Mouse (Mus musculus): Measurements from ENCODE around the gene 5830411N06Rik. TPM values are rescaled to one million over a fixed set of nuclear protein-coding genes. Genes with fewer than 3 reads are reported as not detected.

5830411N06Rik gene
- polyA plus RNA-seq, 1 experiment from 2014 or later: not detected

GRCm38 (mm10) chr7:140233696-140234095 is 13.4 kb upstream of the 5830411N06Rik start:
- no peak overlapping the region for H3K4me3 ChIP-seq
- WGBS: 97% methylated on average over 3 of the region's 3 CpGs
- H3K4me1 ChIP-seq: no peaks in the 10 kb centered on the region
- ATAC-seq: no peak
- H3K4me2 ChIP-seq: no peak overlapping the region
- H3K27me3 ChIP-seq: no peaks in the 10 kb centered on the region
- no peak overlapping the region for H3K9ac ChIP-seq
- no peak overlapping the region for H3K27ac ChIP-seq
- no peaks in the 10 kb centered on the region for H3K36me3 ChIP-seq (ENCODE audit: poor library complexity, severe bottlenecking)
- H3K9me3 ChIP-seq (replicated peaks): no peaks in the 10 kb centered on the region

GRCm38 (mm10) chr7:140253780-140254299 is 6.8 kb downstream of the 5830411N06Rik start:
- ATAC-seq: no peak
- H3K4me2 ChIP-seq: no peak overlapping the region
- no peak overlapping the region for H3K4me3 ChIP-seq
- H3K27me3 ChIP-seq: no peaks in the 10 kb centered on the region
- WGBS: 87% methylated on average over 7 of the region's 7 CpGs
- no peak overlapping the region for H3K27ac ChIP-seq
- H3K9ac ChIP-seq: no peak overlapping the region
- H3K9me3 ChIP-seq (replicated peaks): no peaks in the 10 kb centered on the region
- no peaks in the 10 kb centered on the region for H3K36me3 ChIP-seq (ENCODE audit: poor library complexity, severe bottlenecking)
- no peaks in the 10 kb centered on the region for H3K4me1 ChIP-seq

GRCm38 (mm10) chr7:140295746-140296145 is 48.7 kb downstream of the 5830411N06Rik start:
- Histone ChIP-seq H3K27me3 (no peaks in the 10 kb centered on the region), H3K36me3 (ENCODE audit: poor library complexity, severe bottlenecking) (no peaks in the 10 kb centered on the region), H3K9ac (no peak overlapping the region), H3K27ac (no peak overlapping the region), H3K4me2 (no peak overlapping the region), H3K4me3 (no peak overlapping the region), H3K9me3 (replicated peaks) (no peaks in the 10 kb centered on the region), H3K4me1 (no peaks in the 10 kb centered on the region)
- ATAC-seq: no peak
- WGBS: 90% methylated on average over 9 of the region's 9 CpGs

- ATAC-seq: no peak
- Histone ChIP-seq H3K27ac (no peak overlapping the region), H3K9me3 (replicated peaks) (no peaks in the 10 kb centered on the region), H3K4me2 (no peak overlapping the region), H3K4me1 (no peaks in the 10 kb centered on the region), H3K36me3 (ENCODE audit: poor library complexity, severe bottlenecking) (no peaks in the 10 kb centered on the region), H3K4me3 (no peak overlapping the region), H3K9ac (no peak overlapping the region), H3K27me3 (no peaks in the 10 kb centered on the region)
- WGBS: 75% methylated on average over 6 of the region's 6 CpGs
These were observed 49.8 kb downstream of the 5830411N06Rik start for GRCm38 (mm10) chr7:140296876-140297275.

DNA sequence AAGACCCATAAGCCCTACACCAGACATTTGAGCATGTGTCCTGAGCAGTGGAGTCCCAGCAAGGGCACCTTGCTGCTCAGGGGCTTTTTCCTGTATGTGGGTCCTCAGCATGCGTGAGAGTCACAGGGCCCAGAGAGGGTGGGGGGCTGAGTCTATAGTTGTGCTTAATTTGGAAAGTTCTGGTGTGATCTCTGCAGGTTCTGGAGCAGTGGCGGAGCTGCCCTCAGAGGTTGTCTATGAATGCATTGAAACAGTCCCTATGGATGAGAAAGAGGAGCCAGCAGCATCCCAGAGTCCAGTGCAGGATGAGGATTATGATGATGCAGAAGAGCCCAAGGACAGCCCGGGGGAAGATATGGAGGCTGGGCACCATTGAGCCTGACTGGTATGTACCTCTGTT is 52.3 kb downstream of the 5830411N06Rik start:
- no peaks in the 10 kb centered on the region for H3K36me3 ChIP-seq (ENCODE audit: poor library complexity, severe bottlenecking)
- no peak for ATAC-seq
- no peak overlapping the region for H3K4me2 ChIP-seq
- no peak overlapping the region for H3K27ac ChIP-seq
- no peaks in the 10 kb centered on the region for H3K27me3 ChIP-seq
- H3K4me3 ChIP-seq: no peak overlapping the region
- WGBS: 94% methylated on average over 3 of the region's 3 CpGs
- no peaks in the 10 kb centered on the region for H3K4me1 ChIP-seq
- no peaks in the 10 kb centered on the region for H3K9me3 ChIP-seq (replicated peaks)
- H3K9ac ChIP-seq: no peak overlapping the region

GRCm38 (mm10) chr7:140319861-140320385 is 72.8 kb downstream of the 5830411N06Rik start:
- Histone ChIP-seq H3K4me2 (no peak overlapping the region), H3K9ac (no peak overlapping the region), H3K4me1 (no peaks in the 10 kb centered on the region), H3K9me3 (replicated peaks) (no peaks in the 10 kb centered on the region), H3K36me3 (ENCODE audit: poor library complexity, severe bottlenecking) (no peaks in the 10 kb centered on the region), H3K27ac (no peak overlapping the region), H3K4me3 (no peak overlapping the region), H3K27me3 (no peaks in the 10 kb centered on the region)
- 81% methylated on average over 3 of the region's 3 CpGs for WGBS
- no peak for ATAC-seq

DNA sequence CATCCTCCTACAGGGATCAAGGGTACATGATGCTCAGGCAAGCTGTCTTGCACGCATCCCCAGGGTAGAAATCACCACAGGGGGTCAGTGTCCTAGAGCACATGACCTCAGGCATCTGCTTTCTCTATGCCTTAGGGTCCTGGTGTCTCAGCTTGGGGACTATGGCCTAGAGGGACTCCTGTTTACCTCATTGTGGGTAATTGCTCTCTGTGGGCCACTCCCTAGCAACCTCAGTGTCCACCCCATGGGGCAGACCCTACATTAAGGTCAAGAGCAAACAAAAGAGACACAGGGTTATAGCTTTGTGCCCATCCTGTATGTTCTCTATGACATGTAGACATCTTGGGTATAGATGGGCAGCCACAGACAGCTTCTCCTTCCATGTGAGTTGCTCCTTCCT is 73.5 kb downstream of the 5830411N06Rik start, which contains the start of gene Olfr525:
Gene Olfr525 (plus strand): TSS at position 301 of the 400 bp plus-strand sequence.
- no peak for ATAC-seq
- 38% methylated on average over 1 of the region's 1 CpGs for WGBS
- H3K4me1 ChIP-seq: no peaks in the 10 kb centered on the region
- no peaks in the 10 kb centered on the region for H3K9me3 ChIP-seq (replicated peaks)
- H3K9ac ChIP-seq: no peak within 1 kb of the TSS
- H3K27ac ChIP-seq: no peak within 1 kb of the TSS
- no peak within 1 kb of the TSS for H3K4me3 ChIP-seq
- no peaks in the 10 kb centered on the region for H3K27me3 ChIP-seq
- H3K36me3 ChIP-seq (ENCODE audit: poor library complexity, severe bottlenecking): no peaks in the 10 kb centered on the region
- H3K4me2 ChIP-seq: no peak within 1 kb of the TSS

DNA sequence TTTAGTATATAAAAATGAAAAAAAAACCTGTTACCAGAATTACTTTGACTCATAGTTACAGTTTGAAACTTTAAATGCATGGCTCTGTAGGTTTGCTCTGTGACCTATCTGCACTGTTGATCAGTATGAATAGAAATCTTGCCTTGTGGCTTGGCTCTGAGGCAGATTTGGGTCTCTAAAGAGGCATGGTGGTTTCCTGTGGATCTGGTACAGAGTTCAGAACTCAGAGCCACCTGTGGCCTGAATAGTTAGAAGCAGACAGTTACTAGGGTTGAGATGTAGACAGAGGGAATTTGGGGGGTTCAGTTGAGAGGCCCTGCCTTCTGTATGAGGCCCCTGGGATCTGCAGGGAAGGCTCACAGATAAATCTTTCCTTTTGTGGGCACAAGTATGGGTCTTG is 74.1 kb downstream of the 5830411N06Rik start:
- Histone ChIP-seq H3K9ac (no peak overlapping the region), H3K4me2 (no peak overlapping the region), H3K27me3 (no peaks in the 10 kb centered on the region), H3K27ac (no peak overlapping the region), H3K4me3 (no peak overlapping the region), H3K9me3 (replicated peaks) (no peaks in the 10 kb centered on the region), H3K4me1 (no peaks in the 10 kb centered on the region), H3K36me3 (ENCODE audit: poor library complexity, severe bottlenecking) (no peaks in the 10 kb centered on the region)
- no peak for ATAC-seq

DNA sequence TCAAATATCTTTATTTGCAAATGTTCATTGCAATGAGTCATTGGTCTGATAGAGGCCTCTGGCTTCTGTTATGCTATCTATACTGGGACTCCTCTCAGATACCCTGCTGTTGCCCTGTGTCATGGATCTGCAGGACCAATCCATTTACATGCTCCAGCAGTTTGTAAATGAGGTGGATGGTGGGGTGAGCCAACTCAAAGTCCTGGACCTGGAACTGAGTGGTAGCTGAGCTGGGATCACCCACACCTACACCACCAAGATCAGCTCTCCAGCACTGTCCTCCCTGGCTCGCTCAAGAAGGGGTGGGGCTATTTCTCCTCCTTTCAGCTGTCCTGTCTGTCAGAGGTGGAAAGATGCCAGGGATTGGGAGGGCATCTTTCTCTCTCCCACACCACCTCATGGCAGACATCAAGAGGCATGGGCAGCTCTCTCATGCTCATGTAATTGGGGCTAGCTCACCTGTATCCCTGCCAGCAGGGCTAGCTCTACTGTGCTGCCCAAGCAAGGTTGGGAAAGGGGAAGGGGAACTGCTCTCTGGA is 82.8 kb downstream of the 5830411N06Rik start:
- no peak for ATAC-seq
- 64% methylated on average over 1 of the region's 1 CpGs for WGBS
- Histone ChIP-seq H3K4me3 (no peak overlapping the region), H3K27ac (no peak overlapping the region), H3K27me3 (no peaks in the 10 kb centered on the region), H3K4me1 (no peaks in the 10 kb centered on the region), H3K9ac (no peak overlapping the region), H3K36me3 (ENCODE audit: poor library complexity, severe bottlenecking) (no peaks in the 10 kb centered on the region), H3K9me3 (replicated peaks) (no peaks in the 10 kb centered on the region), H3K4me2 (no peak overlapping the region)

- H3K4me3 ChIP-seq: no peak within 1 kb of the TSS
- no peak within 1 kb of the TSS for H3K9ac ChIP-seq
- H3K4me2 ChIP-seq: no peak within 1 kb of the TSS
- no peak for ATAC-seq
- H3K27me3 ChIP-seq: no peaks in the 10 kb centered on the region
- no peaks in the 10 kb centered on the region for H3K4me1 ChIP-seq
- H3K36me3 ChIP-seq (ENCODE audit: poor library complexity, severe bottlenecking): no peaks in the 10 kb centered on the region
- 80% methylated on average over 2 of the region's 2 CpGs for WGBS
- H3K9me3 ChIP-seq (replicated peaks): no peaks in the 10 kb centered on the region
- no peak within 1 kb of the TSS for H3K27ac ChIP-seq
These were observed 86.6 kb downstream of the 5830411N06Rik start, which contains the start of gene Olfr527 for GRCm38 (mm10) chr7:140333717-140334116. Gene Olfr527 (plus strand): TSS chr7:140334017.

Other genes with a start within 250 kb of the 5830411N06Rik start
- 52.2 and 53.7 TPM in 2 replicates for gene Zfp511, start 210.9 kb upstream of the 5830411N06Rik start, polyA plus RNA-seq (2015; fragmentation: Nextera tagmentation; extraction: Ambion mirVana)
- gene Tubgcp2, start 210.6 kb upstream of the 5830411N06Rik start, polyA plus RNA-seq (2015; fragmentation: Nextera tagmentation; extraction: Ambion mirVana): 69.6 and 74.7 TPM in 2 replicates
- gene Msx3, start 198.2 kb upstream of the 5830411N06Rik start, polyA plus RNA-seq (2015; fragmentation: Nextera tagmentation; extraction: Ambion mirVana): 1.2 and 2.0 TPM in 2 replicates
- 46.4 and 58.4 TPM in 2 replicates for gene Caly, start 164.7 kb upstream of the 5830411N06Rik start, polyA plus RNA-seq (2015; fragmentation: Nextera tagmentation; extraction: Ambion mirVana)
- not detected in 2 replicates for gene Prap1, start 153.9 kb upstream of the 5830411N06Rik start, polyA plus RNA-seq (2015; fragmentation: Nextera tagmentation; extraction: Ambion mirVana)
- gene Fuom, start 144.8 kb upstream of the 5830411N06Rik start, polyA plus RNA-seq (2015; fragmentation: Nextera tagmentation; extraction: Ambion mirVana): 19.3 and 19.6 TPM in 2 replicates
- 7.5 and 9.7 TPM in 2 replicates for gene Paox, start 131.5 kb upstream of the 5830411N06Rik start, polyA plus RNA-seq (2015; fragmentation: Nextera tagmentation; extraction: Ambion mirVana)
- 126 and 128 TPM in 2 replicates for gene Echs1, start 130.8 kb upstream of the 5830411N06Rik start, polyA plus RNA-seq (2015; fragmentation: Nextera tagmentation; extraction: Ambion mirVana)
- 35.3 and 38.7 TPM in 2 replicates for gene Mtg1, start 109.7 kb upstream of the 5830411N06Rik start, polyA plus RNA-seq (2015; fragmentation: Nextera tagmentation; extraction: Ambion mirVana)
- 3.3 and 5.3 TPM in 2 replicates for gene Sprn, start 92.4 kb upstream of the 5830411N06Rik start, polyA plus RNA-seq (2015; fragmentation: Nextera tagmentation; extraction: Ambion mirVana)
- not detected in 2 replicates for gene Olfr522, start 82.5 kb upstream of the 5830411N06Rik start, polyA plus RNA-seq (2015; fragmentation: Nextera tagmentation; extraction: Ambion mirVana)
- gene Olfr523, start 74.1 kb upstream of the 5830411N06Rik start, polyA plus RNA-seq (2015; fragmentation: Nextera tagmentation; extraction: Ambion mirVana): not detected in 2 replicates
- not detected in 2 replicates for gene Olfr524, start 41.3 kb upstream of the 5830411N06Rik start, polyA plus RNA-seq (2015; fragmentation: Nextera tagmentation; extraction: Ambion mirVana)
- gene Cd163l1, start 29.0 kb upstream of the 5830411N06Rik start, polyA plus RNA-seq (2015; fragmentation: Nextera tagmentation; extraction: Ambion mirVana): not detected in 2 replicates
- gene Olfr525, start 73.6 kb downstream of the 5830411N06Rik start, polyA plus RNA-seq (2015; fragmentation: Nextera tagmentation; extraction: Ambion mirVana): not detected in 2 replicates
- gene Olfr527, start 86.7 kb downstream of the 5830411N06Rik start, polyA plus RNA-seq (2015; fragmentation: Nextera tagmentation; extraction: Ambion mirVana): not detected in 2 replicates
- gene Olfr60, start 114.4 kb downstream of the 5830411N06Rik start, polyA plus RNA-seq (2015; fragmentation: Nextera tagmentation; extraction: Ambion mirVana): not detected in 2 replicates
- not detected in 2 replicates for gene Olfr530, start 129.0 kb downstream of the 5830411N06Rik start, polyA plus RNA-seq (2015; fragmentation: Nextera tagmentation; extraction: Ambion mirVana)
- not detected in 2 replicates for gene Olfr531, start 155.6 kb downstream of the 5830411N06Rik start, polyA plus RNA-seq (2015; fragmentation: Nextera tagmentation; extraction: Ambion mirVana)
- not detected in 2 replicates for gene Olfr532, start 174.4 kb downstream of the 5830411N06Rik start, polyA plus RNA-seq (2015; fragmentation: Nextera tagmentation; extraction: Ambion mirVana)
- not detected in 2 replicates for gene Olfr533, start 216.1 kb downstream of the 5830411N06Rik start, polyA plus RNA-seq (2015; fragmentation: Nextera tagmentation; extraction: Ambion mirVana)
- gene Olfr535, start 236.9 kb downstream of the 5830411N06Rik start, polyA plus RNA-seq (2015; fragmentation: Nextera tagmentation; extraction: Ambion mirVana): not detected in 2 replicates